15 mouse cellular contexts compared by ENCODE assay signal in genomic region chr13:95621563-95621962, GRCm38 (mm10).
"Had no signal": no experiment of that assay in that cellular context is flagged by ENCODE, and none has a peak within 500 bp of the region (broad histone marks: within the 10 kb centered on the region; RNA-seq: fewer than 3 reads in every experiment).

No protein-coding gene starts in this region.

- H3K27me3 ChIP-seq: liver, embryonic 13.5 days; midbrain, embryonic 13.5 days; midbrain, embryonic 15.5 days; neural tube, embryonic 12.5 days; stomach, embryonic 15.5 days had no signal

- H3K27ac ChIP-seq: liver, embryonic 13.5 days; liver, embryonic 15.5 days; macrophage; midbrain, embryonic 13.5 days; midbrain, embryonic 15.5 days; neural tube, embryonic 12.5 days; stomach, embryonic 15.5 days; stomach, postnatal 0 days had no signal

- DNase-seq: liver, embryonic 13.5 days; liver, postnatal 0 days; lung, embryonic 14.5 days; right cerebral cortex, postnatal 14 days; thymus, adult 2 months; thymus, postnatal 25 days; thymus, postnatal 4 days had no signal

- ATAC-seq: liver, postnatal 0 days; midbrain, embryonic 13.5 days; midbrain, embryonic 15.5 days had no signal

- H3K4me3 ChIP-seq: liver, embryonic 13.5 days; liver, embryonic 15.5 days; megakaryocyte, embryonic 14.5 days; midbrain, embryonic 13.5 days; midbrain, embryonic 15.5 days; neural tube, embryonic 12.5 days; stomach, embryonic 15.5 days had no signal

- H3K4me2 ChIP-seq: liver, embryonic 13.5 days; liver, embryonic 15.5 days; lung, embryonic 14.5 days; midbrain, embryonic 13.5 days; midbrain, embryonic 15.5 days; neural tube, embryonic 12.5 days; stomach, embryonic 15.5 days had no signal

- H3K9me3 ChIP-seq: liver, embryonic 13.5 days; liver, embryonic 15.5 days; megakaryocyte, embryonic 14.5 days; midbrain, embryonic 13.5 days; midbrain, embryonic 15.5 days; neural tube, embryonic 12.5 days; stomach, embryonic 15.5 days had no signal

- H3K9ac ChIP-seq: liver, embryonic 13.5 days; liver, embryonic 15.5 days; liver, postnatal 0 days; lung, embryonic 14.5 days; midbrain, embryonic 13.5 days; midbrain, embryonic 15.5 days; neural tube, embryonic 12.5 days; stomach, embryonic 15.5 days had no signal

- H3K36me3 ChIP-seq: liver, embryonic 13.5 days; liver, embryonic 15.5 days; midbrain, embryonic 13.5 days; midbrain, embryonic 15.5 days; neural tube, embryonic 12.5 days; stomach, embryonic 15.5 days had no signal
